Mouse (Mus musculus): ENCODE results near the gene Tmem185b.

DNA sequence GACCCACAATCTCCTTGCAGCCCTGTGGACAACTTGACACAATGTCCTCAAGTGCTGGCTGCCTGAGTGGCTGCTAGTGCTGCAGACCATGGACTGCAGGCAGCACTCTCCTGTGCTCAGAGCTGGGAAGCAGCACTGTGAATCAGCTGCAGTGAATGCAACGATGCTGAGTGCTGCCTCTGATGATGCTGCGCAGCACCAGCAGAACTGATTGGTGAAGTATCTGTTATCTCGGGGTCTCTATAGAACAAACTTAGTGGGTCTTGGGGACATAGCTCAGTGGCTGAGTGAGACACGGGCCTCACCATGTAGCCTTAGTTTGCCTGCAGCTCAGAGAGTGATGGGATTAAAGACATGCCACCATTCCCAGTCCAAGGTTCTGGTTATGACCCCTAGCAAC is 19.7 kb downstream of the Tmem185b start:
- TF ChIP-seq GABPA (IDR thresholded peaks at IDR 0.05; ENCODE audit: low read depth, low read length) = no peak
- TF ChIP-seq SMC3 (IDR thresholded peaks at IDR 0.05; ENCODE audit: low read depth, low read length) = no peak
- TF ChIP-seq ELF1 (IDR thresholded peaks at IDR 0.05; ENCODE audit: low read depth, low read length) = no peak
- TF ChIP-seq CTCF (IDR thresholded peaks at IDR 0.05 in 2 of 3, conservative IDR thresholded peaks at IDR 0.05 in 1 of 3; ENCODE audit: control insufficient read depth in 1 of 3, insufficient read depth in 1 of 3, low read depth in 2 of 3, low read length in 3 of 3, poor library complexity in 1 of 3, severe bottlenecking in 1 of 3) = no peak
- TF ChIP-seq ZNF384 (IDR thresholded peaks at IDR 0.05; ENCODE audit: low read depth, low read length) = no peak
- no peak for TF ChIP-seq POLR2A (IDR thresholded peaks at IDR 0.05; ENCODE audit: control insufficient read depth in 1 of 2, insufficient read depth in 1 of 2, low read depth in 1 of 2, low read length in 2 of 2, poor library complexity in 1 of 2)
- TF ChIP-seq USF1 (IDR thresholded peaks at IDR 0.05; ENCODE audit: low read depth, low read length) = no peak
- no peak for TF ChIP-seq MAX (IDR thresholded peaks at IDR 0.05; ENCODE audit: low read length)
- no peak for TF ChIP-seq E2F4 (IDR thresholded peaks at IDR 0.05; ENCODE audit: borderline replicate concordance, low read depth, low read length)
- no peak for TF ChIP-seq MAFK (IDR thresholded peaks at IDR 0.05; ENCODE audit: borderline replicate concordance, low read depth, low read length)
- TF ChIP-seq GATA1 (IDR thresholded peaks at IDR 0.05; ENCODE audit: low read depth, low read length) = no peak
- no peak for TF ChIP-seq CHD2 (IDR thresholded peaks at IDR 0.05; ENCODE audit: low read length)
- TF ChIP-seq BHLHE40 (IDR thresholded peaks at IDR 0.05; ENCODE audit: borderline replicate concordance, low read depth, low read length) = no peak
- TF ChIP-seq MXI1 (IDR thresholded peaks at IDR 0.05; ENCODE audit: low read depth, low read length) = no peak
